Mouse (Mus musculus): Measurements from ENCODE around the gene Hist1h4f.
"Not testable (repeated sequence)": the region's sequence is repeated elsewhere in the genome, so short reads cannot be mapped to it uniquely, and the experiment has no call there.

The Hist1h4f gene

DNA sequence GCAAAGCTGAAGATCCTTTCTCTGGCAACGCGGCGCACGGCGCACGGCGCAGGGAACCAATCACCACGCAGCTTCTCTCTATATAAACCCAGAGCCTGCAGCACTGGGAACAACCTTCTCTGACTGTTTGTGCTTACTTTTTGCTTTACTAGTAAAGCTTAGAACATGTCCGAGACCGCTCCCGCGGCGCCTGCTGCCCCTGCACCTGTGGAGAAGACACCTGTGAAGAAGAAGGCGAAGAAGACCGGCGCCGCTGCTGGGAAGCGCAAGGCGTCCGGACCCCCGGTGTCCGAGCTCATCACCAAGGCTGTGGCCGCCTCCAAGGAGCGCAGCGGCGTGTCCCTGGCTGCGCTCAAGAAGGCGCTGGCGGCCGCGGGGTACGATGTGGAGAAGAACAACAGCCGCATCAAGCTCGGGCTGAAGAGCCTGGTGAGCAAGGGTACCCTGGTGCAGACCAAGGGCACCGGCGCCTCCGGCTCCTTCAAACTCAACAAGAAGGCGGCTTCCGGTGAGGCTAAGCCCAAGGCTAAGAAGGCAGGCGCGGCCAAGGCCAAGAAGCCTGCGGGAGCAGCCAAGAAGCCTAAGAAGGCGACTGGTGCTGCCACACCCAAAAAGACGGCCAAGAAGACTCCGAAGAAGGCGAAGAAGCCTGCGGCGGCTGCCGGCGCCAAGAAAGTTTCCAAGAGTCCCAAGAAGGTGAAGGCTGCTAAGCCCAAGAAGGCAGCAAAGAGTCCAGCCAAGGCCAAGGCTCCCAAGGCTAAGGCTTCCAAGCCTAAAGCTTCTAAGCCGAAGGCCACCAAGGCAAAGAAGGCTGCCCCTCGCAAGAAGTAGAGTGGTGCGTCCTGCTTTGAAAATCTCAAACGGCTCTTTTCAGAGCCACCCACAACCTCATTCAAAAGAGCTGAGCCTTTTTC lies 3.7 kb upstream of the Hist1h4f start:
- DNase-seq (ENCODE audit: low spot score in 2 of 2), result peak; percentile 93 to 96

GRCm38 (mm10) chr13:23554393-23554792 lies 2.9 kb upstream of the Hist1h4f start:
- DNase-seq (ENCODE audit: low spot score in 2 of 2), result no peak

DNA sequence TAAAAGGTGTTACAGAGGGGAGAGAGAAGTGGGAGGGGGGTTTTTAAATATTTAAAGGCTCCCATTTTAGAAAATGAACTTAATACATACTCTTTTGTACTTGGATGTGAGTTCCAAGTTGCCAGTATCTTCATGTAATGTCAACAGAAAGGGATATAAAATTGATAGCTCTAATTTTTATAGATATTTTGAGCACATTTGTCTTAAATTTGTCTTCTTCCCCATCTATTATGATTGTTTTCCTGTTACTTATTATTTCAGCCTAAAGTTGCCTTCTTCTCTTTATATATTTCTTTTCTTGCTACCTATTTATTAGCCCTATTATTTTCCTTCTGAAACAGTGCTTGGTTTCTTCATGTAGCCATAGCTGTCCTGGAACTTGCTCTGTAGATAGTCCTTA lies 1.5 kb upstream of the Hist1h4f start, which contains the start of gene Hist1h1d:
Hist1h1d (plus strand) TSS at position 301 of the 400 bp plus-strand sequence.
- DNase-seq (ENCODE audit: low spot score in 2 of 2), result no peak

GRCm38 (mm10) chr13:23551931-23552914 lies 775 bp upstream of the Hist1h4f start:
- peak; percentile 36 to 53 for DNase-seq (ENCODE audit: low spot score in 2 of 2)

DNA sequence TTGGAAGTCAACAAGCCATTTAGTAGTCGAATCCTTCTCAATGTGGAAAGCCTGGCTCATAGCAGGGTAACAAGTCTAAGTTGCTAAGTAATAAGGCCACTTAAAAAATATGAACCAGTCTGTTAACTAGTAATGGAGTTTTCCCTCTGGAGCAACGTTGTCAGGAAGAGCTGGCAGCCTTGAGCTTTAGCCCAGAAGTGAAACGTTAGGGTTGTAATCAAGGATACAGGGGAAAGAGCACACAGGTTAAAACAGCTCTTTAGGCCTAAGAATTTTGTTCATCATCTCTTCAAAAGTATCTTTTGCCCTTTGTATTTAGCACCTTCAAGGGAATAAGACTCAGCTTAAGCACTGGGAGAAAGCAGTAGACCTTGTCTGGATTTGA lies 695 bp downstream of the Hist1h4f start:
- peak; percentile 23 to 36 for DNase-seq (ENCODE audit: low spot score in 2 of 2)

DNA sequence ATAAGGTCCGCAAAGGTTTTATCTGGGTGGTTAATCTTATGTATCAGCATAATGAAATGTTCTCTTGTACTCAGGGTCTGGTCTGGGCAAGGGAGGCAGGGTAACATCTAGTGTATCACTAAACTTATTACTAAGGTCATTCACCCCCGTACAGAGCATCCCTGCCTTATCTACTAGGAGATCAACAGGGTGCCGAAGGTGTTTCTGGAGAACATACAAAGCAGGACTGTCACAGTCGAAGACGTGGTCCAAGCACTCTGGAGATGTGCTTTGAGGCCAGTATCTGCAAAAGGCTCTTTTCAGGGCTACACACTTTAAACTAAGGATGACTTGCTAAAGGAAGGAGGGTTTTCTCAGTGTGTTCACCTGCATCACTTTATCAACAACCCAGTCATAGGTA lies 4.8 kb downstream of the Hist1h4f start:
- peak in 1 of 2 experiments; percentile 17 for DNase-seq (ENCODE audit: low spot score in 2 of 2)

DNA sequence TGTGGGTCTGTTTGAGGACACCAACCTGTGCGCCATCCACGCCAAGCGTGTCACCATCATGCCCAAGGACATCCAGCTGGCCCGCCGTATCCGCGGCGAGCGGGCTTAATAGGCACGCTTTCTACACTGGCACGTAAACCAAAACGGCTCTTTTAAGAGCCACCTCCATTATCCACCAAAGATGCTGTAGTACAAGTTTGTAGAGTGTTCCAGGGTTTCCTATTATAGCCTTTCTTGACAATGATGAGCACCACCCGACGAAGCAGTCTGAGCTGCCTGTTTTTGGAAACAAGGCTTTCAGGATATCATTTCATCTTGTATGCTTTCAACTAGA lies 6.7 kb downstream of the Hist1h4f start:
- peak in 1 of 2 experiments; percentile 63 for DNase-seq (ENCODE audit: low spot score in 2 of 2)

- peak; percentile 81 to 87 for DNase-seq (ENCODE audit: low spot score in 2 of 2)
These were observed 7.3 kb downstream of the Hist1h4f start, which contains the start of gene Hist1h3f for GRCm38 (mm10) chr13:23543965-23544786. TSS of gene Hist1h3f (plus strand) at chr13:23544052.

DNA sequence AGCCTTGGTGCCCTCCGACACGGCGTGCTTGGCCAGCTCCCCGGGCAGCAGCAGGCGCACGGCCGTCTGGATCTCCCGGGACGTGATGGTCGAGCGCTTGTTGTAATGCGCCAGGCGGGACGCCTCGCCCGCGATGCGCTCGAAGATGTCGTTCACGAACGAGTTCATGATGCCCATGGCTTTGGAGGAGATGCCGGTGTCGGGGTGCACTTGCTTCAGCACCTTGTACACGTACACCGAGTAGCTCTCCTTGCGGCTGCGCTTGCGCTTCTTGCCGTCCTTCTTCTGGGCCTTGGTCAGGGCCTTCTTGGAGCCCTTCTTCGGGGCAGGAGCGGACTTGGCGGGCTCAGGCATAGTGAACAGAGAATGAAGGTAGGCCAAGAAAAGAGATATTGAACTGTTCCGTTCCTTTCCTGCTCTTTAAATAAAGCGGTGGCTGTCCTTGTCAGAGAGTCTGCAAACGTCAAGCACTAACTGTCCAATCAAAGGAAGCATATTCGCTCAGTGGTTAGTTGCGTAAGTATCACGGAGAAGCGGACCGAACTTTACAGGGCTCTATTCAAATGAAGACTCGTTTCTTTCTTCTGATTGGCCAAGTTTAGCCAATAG lies 8.3 kb downstream of the Hist1h4f start, which contains the start of gene Hist1h2bh:
Hist1h2bh (minus strand) TSS at position 394 of the 609 bp plus-strand sequence.
- DNase-seq (ENCODE audit: low spot score in 2 of 2), result peak; percentile 78 to 87

DNA sequence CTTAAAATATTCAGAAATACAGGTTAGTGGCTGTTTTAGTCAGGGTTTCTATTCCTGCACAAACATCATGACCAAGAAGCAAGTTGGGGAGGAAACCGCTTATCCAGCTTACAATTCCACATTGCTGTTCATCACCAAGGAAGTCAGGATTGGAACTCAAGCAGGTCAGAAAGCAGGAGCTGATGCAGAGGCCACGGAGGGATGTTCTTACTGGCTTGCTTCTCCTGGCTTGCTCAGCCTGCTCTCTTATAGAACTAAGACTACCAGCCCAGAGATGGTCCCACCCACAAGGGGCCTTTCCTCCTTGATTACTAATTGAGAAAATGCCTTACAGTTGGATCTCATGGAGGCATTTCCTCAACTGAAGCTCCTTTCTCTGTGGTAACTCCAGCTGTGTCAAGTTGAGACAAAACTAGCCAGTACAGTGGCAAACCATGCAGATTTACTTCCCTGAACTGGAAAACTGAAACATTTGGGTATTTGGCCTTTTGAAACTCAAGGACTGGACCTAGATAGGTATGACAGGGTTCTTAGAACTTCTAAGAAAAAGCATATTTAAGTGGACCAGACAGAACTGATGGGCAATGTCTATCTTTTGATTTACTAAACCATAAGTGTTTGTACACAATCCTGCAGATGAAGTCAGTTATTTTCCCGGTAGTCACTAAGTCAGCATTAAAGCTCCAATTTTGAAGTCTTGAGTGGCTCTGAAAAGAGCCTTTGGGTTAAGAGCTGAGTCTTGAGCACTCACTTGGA lies 9.0 kb downstream of the Hist1h4f start:
- DNase-seq (ENCODE audit: low spot score in 2 of 2), result peak in 1 of 2 experiments; percentile 54

GRCm38 (mm10) chr13:23541497-23541896 lies 10.0 kb downstream of the Hist1h4f start:
- no peak for DNase-seq (ENCODE audit: low spot score in 2 of 2)

- DNase-seq (ENCODE audit: low spot score in 2 of 2), result not testable (repeated sequence)
These were observed 11.6 kb downstream of the Hist1h4f start for GRCm38 (mm10) chr13:23539821-23540220.

DNA sequence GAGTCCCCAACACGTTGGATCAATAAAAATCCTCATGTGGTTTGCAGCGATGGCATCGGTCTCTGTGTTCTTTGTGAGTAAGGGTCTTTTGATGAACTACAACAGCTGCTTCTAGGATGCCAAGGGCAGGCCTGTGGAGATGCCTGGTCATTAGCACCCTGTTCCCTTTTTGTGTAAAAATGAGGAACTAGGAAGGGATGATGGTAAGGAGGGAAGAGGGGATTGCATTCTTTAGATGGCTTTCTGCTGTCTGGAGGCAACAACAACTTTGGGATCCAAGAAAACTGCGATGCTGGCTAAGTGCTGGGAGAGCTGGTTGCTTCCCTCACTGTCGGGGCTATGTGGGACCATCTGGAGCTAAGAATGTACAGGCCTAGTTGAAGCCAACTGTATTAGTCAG lies 13.2 kb downstream of the Hist1h4f start:
- DNase-seq (ENCODE audit: low spot score in 2 of 2), result no peak

DNA sequence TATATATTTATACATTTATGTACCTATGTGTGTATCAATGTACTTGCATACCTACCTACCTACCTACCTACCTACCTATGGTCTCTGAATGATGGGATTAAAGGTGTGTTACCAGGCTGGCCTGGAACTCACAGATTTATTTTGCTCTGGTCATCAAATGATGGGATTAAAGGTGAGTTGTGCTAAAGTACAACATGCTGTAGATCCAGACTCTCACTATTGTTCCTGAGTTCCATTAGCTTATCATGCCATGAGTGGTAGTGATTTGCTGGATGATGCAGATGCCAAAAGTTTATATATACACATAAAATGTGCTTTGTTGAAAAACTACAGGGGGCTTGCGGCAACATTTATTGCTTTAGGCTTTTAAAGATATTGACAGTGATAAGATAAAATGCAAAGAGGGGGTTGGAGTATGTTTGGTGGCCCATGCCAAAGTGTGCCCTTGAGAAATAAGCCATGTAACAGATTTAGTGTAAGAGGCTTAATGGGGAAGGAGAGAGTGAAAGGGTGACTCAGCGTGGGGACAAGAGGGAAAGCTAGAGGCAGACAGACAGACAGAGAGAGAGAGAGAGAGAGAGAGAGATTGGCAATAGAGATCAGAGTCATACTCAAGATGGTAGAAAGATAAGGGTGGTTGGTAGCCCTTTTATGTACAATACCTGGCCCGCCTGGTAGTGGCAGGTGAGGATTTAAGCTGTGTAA lies 14.3 kb downstream of the Hist1h4f start:
- no peak for DNase-seq (ENCODE audit: low spot score in 2 of 2)

- no peak for DNase-seq (ENCODE audit: low spot score in 2 of 2)
These were observed 15.2 kb downstream of the Hist1h4f start for GRCm38 (mm10) chr13:23536076-23536822.

- DNase-seq (ENCODE audit: low spot score in 2 of 2), result peak; percentile 92
These were observed 16.0 kb downstream of the Hist1h4f start, which contains the start of gene Hist1h3g for GRCm38 (mm10) chr13:23535137-23536075. TSS of gene Hist1h3g (plus strand) at chr13:23535422.

DNA sequence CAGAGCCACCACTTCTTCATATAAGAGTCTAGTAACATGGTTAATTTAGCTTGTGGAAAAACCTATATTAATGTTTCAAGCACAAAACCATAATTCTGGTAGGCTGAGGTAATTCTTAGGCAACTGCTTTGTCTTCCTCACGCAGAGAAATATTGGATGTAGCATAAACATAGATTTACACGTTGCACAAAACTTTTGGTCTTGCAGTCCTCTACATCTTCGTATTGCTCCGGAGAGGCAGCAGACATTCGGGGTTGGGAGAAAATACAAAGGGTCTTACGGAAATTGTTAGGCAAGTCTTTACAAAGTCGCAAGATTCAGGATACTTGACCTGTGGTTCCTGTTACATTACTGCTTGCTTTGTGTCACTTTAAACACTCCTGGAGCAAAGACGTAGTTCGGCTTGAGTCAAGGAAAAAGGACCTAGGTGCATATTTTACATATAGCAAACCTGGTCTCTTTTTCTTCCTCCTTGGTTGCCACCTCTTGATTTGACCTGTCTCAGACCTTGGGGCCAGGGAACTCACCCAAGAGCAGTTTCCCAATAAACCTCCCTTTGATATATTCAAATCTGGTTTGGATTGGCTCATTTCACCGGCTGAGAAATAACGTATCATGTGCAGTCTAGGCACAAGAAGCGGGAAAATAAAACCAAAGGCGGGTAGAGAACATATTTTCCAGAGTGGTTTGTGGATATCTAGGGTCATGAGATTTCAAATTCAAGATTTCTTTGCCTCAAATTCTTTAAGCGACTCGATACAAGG lies 16.9 kb downstream of the Hist1h4f start:
- DNase-seq (ENCODE audit: low spot score in 2 of 2), result peak; percentile 55 to 60
